Mouse (Mus musculus) embryonic fibroblast, embryonic 13.5 days (primary cell): ENCODE measurements at regions not wholly inside any gene's neighbourhood (a gene's known extent, or its start where the extent isn't known, plus 50 kb on each side); places are given as distances from the start of the nearest gene placed in this dataset.

Experiments
- H3K27ac ChIP-seq: 2 replicates; pipeline ENCODE4 v1.5.1; 2012; ENCODE audit warnings: low read length, control low read depth, inconsistent platforms; ENCODE audit not compliant: insufficient read depth
- H3K4me1 ChIP-seq: 2 replicates; pipeline ENCODE4 v1.6.1; 2011; ENCODE audit warnings: low read length; ENCODE audit not compliant: control insufficient read depth, insufficient read depth
- H3K4me3 ChIP-seq: 2 replicates; pipeline ENCODE4 v1.5.1; 2011; ENCODE audit warnings: mild to moderate bottlenecking, control low read depth, low read length; ENCODE audit not compliant: insufficient read depth
- CTCF ChIP-seq: IDR thresholded peaks from 2 replicates; pipeline ENCODE4 v1.5.1; 2011; ENCODE audit warnings: mild to moderate bottlenecking, control low read depth, low read length, moderate library complexity, borderline replicate concordance; ENCODE audit not compliant: insufficient read depth
- POLR2A ChIP-seq: IDR thresholded peaks from 2 replicates; pipeline ENCODE4 v1.6.1; 2011; ENCODE audit warnings: low read depth, mild to moderate bottlenecking, control low read depth, low read length, moderate library complexity

GRCm38 (mm10) chr7:82121746-82122145, 51.9 kb upstream of the Sh3gl3 start:
- no peak for TF ChIP-seq POLR2A
- TF ChIP-seq CTCF = peak; percentile 87; the same call in 1 of the 2 replicates
- Histone ChIP-seq H3K4me3 (no peak overlapping the region), H3K4me1 (no peaks in the 10 kb centered on the region), H3K27ac (no peak overlapping the region)
